Mouse (Mus musculus) lung, embryonic 14.5 days (tissue): ENCODE results near the gene Jsrp1. TPM values are rescaled to one million over a fixed set of nuclear protein-coding genes. Genes with fewer than 3 reads are reported as not detected.

Source experiments
- ATAC-seq: fragments of 200-750 bp; cut with Nextera tagmentation; 2 replicates; pipeline ENCODE4 v1.8.0; 2017; ENCODE audit warnings: mild to moderate bottlenecking, moderate TSS enrichment, moderate library complexity; ENCODE audit not compliant: insufficient read depth
- DNase-seq: peaks from one replicate; pipeline ENCODE4 v3.0.0-alpha.2; 2015
- H3K27ac ChIP-seq: fragments of 300-500 bp; sonication (generic); 2 replicates; pipeline ENCODE4 v1.5.1; 2014; ENCODE audit warnings: low read depth, mild to moderate bottlenecking, moderate library complexity
- H3K27me3 ChIP-seq: fragments of 300-500 bp; sonication (generic); 2 replicates; pipeline ENCODE4 v1.6.1; 2014; ENCODE audit warnings: low read length, control low read depth; ENCODE audit not compliant: insufficient read depth
- H3K36me3 ChIP-seq: fragments of 300-500 bp; sonication (generic); 2 replicates; pipeline ENCODE4 v1.6.1; 2014; ENCODE audit warnings: control low read depth; ENCODE audit not compliant: insufficient read depth
- H3K4me1 ChIP-seq: fragments of 300-500 bp; sonication (generic); 2 replicates; pipeline ENCODE4 v1.6.1; 2014; ENCODE audit warnings: antibody characterized with exemption, control low read depth; ENCODE audit not compliant: insufficient read depth
- H3K4me2 ChIP-seq: fragments of 300-500 bp; sonication (generic); 2 replicates; pipeline ENCODE4 v1.6.1; 2014; ENCODE audit warnings: mild to moderate bottlenecking
- H3K4me3 ChIP-seq: fragments of 300-500 bp; sonication (generic); 2 replicates; pipeline ENCODE4 v1.5.1; 2014; ENCODE audit warnings: low read depth, low read length
- H3K9ac ChIP-seq: fragments of 300-500 bp; sonication (generic); 2 replicates; pipeline ENCODE4 v1.6.1; 2014
- H3K9me3 ChIP-seq: fragments of 300-500 bp; sonication (generic); 2 replicates; pipeline ENCODE4 v1.6.1; 2016; ENCODE audit warnings: low read depth, low read length, control low read depth
- CTCF ChIP-seq: IDR thresholded peaks from 2 replicates; pipeline ENCODE4 v1.5.1; 2016; ENCODE audit warnings: antibody characterized with exemption, low read depth
- WGBS: fragments of 180-500 bp; shearing (Covaris S2); extraction: QIAGEN DNeasy Blood & Tissue Kit; methylation state at CpG from one replicate; pipeline ENCODE4 v1.1.7; 2014; 5-methylcytosine and 5-hydroxymethylcytosine counted together
- polyA plus RNA-seq: library from polyadenylated mRNA; unstranded; fragments of >200 nt; fragmentation: Nextera tagmentation; extraction: Ambion mirVana; gene quantifications from 2 replicates; pipeline ENCODE4 v1.2.1, GENCODE M21; 2014

The Jsrp1 gene
- polyA plus RNA-seq, 1 experiment from 2014 or later: 0.97 TPM

GRCm38 (mm10) chr10:80779565-80779964 lies 33.7 kb downstream of the Jsrp1 start:
- H3K36me3 ChIP-seq: peaks cover 100% of the 10 kb centered on the region
- H3K27me3 ChIP-seq: no peaks in the 10 kb centered on the region
- no peak overlapping the region for H3K27ac ChIP-seq
- no peak for TF ChIP-seq CTCF
- DNase-seq: no peak
- ATAC-seq: no peak
- H3K4me1 ChIP-seq: no peaks in the 10 kb centered on the region
- H3K9ac ChIP-seq: no peak overlapping the region
- no peak overlapping the region for H3K4me3 ChIP-seq
- no peaks in the 10 kb centered on the region for H3K9me3 ChIP-seq
- H3K4me2 ChIP-seq: no peak overlapping the region

- Histone ChIP-seq H3K27me3 (no peaks in the 10 kb centered on the region), H3K36me3 (peaks cover 99% of the 10 kb centered on the region), H3K4me3 (no peak overlapping the region), H3K9me3 (no peaks in the 10 kb centered on the region), H3K4me1 (no peaks in the 10 kb centered on the region), H3K27ac (no peak overlapping the region), H3K9ac (no peak overlapping the region), H3K4me2 (no peak overlapping the region)
- no peak for ATAC-seq
- WGBS: 89% methylated on average over 5 of the region's 5 CpGs
- TF ChIP-seq CTCF: no peak
- DNase-seq: no peak
These were observed 36.2 kb downstream of the Jsrp1 start for GRCm38 (mm10) chr10:80777123-80777522.

DNA sequence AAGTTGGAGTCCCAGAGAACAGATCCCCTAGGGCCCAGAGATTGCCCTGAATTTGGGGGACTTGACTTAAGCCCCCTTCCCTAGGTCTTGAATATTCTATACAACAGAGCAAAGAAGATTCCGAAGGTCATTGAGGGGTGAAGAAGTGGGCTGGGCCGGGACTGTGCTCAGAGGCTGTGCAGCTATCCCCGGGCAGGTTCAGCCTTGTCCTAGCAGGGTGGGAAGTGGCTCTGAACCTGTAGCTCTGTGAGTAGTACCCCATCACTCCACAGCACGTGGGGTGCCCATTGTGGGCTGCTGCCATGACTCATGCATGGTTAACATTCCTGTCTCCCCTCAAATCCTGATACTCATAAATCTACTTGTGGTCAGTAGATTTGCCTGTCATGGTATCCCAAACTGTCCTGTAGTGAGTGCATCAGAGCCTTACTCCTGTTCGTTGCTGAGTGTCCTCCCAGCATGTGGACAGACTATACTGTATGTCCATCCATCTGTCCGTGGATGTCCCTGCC lies 36.9 kb downstream of the Jsrp1 start:
- Histone ChIP-seq H3K27ac (no peak overlapping the region), H3K27me3 (no peaks in the 10 kb centered on the region), H3K9ac (no peak overlapping the region), H3K4me1 (no peaks in the 10 kb centered on the region), H3K4me3 (no peak overlapping the region), H3K9me3 (no peaks in the 10 kb centered on the region), H3K36me3 (peaks cover 99% of the 10 kb centered on the region), H3K4me2 (no peak overlapping the region)
- ATAC-seq: no peak
- TF ChIP-seq CTCF: no peak
- DNase-seq: no peak
- 83% methylated on average over 6 of the region's 6 CpGs for WGBS

GRCm38 (mm10) chr10:80775731-80776130 lies 37.6 kb downstream of the Jsrp1 start:
- TF ChIP-seq CTCF: no peak
- DNase-seq (no peak), ATAC-seq (no peak)
- Histone ChIP-seq H3K9me3 (no peaks in the 10 kb centered on the region), H3K9ac (no peak overlapping the region), H3K4me3 (no peak overlapping the region), H3K4me1 (no peaks in the 10 kb centered on the region), H3K36me3 (peaks cover 99% of the 10 kb centered on the region), H3K27ac (no peak overlapping the region), H3K27me3 (no peaks in the 10 kb centered on the region), H3K4me2 (no peak overlapping the region)
- WGBS: 83% methylated on average over 4 of the region's 4 CpGs

DNA sequence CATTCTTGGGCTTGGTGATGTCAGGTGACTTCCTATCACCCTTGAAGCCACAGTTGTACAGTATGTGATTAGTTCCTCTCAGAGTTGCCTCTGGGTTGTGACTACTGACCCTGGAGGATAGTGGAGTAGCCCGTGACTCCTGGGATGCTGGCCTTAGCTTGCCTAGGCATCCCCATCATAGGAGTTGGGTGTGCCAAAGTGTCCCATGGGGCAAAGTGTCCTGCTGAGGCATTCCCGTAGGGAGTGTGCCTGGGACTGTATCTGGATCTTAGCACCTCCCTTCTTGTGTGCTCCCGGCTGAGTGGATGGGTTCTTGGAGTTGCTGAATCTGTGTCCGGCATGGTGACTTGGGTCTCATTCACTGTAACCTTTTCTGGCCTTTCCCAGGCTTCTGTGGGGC lies 38.3 kb downstream of the Jsrp1 start:
- no peaks in the 10 kb centered on the region for H3K9me3 ChIP-seq
- WGBS: 86% methylated on average over 4 of the region's 4 CpGs
- TF ChIP-seq CTCF: no peak
- no peak overlapping the region for H3K9ac ChIP-seq
- H3K36me3 ChIP-seq: peaks cover 99% of the 10 kb centered on the region
- H3K4me1 ChIP-seq: no peaks in the 10 kb centered on the region
- no peaks in the 10 kb centered on the region for H3K27me3 ChIP-seq
- no peak for ATAC-seq
- H3K4me3 ChIP-seq: no peak overlapping the region
- DNase-seq: no peak
- no peak overlapping the region for H3K4me2 ChIP-seq
- H3K27ac ChIP-seq: no peak overlapping the region

GRCm38 (mm10) chr10:80774549-80774948 lies 38.7 kb downstream of the Jsrp1 start:
- ATAC-seq: peak; percentile 83
- no peaks in the 10 kb centered on the region for H3K27me3 ChIP-seq
- peak overlapping the region; percentile 0; the same call in 1 of the 2 replicates for H3K27ac ChIP-seq

GRCm38 (mm10) chr10:80773816-80774215 lies 39.5 kb downstream of the Jsrp1 start:
- Histone ChIP-seq H3K9ac (no peak overlapping the region), H3K9me3 (no peaks in the 10 kb centered on the region), H3K4me2 (no peak overlapping the region), H3K36me3 (peaks cover 97% of the 10 kb centered on the region), H3K27me3 (no peaks in the 10 kb centered on the region), H3K4me1 (no peaks in the 10 kb centered on the region), H3K4me3 (no peak overlapping the region), H3K27ac (peak overlapping the region; percentile 0; the same call in 1 of the 2 replicates)
- no peak for ATAC-seq
- TF ChIP-seq CTCF: no peak
- DNase-seq: no peak
- 78% methylated on average over 5 of the region's 5 CpGs for WGBS

More at GRCm38 (mm10) chr10:80774549-80774948, 38.7 kb downstream of the Jsrp1 start:
- DNase-seq: peak; percentile 81
- H3K9ac ChIP-seq: no peak overlapping the region
- no peaks in the 10 kb centered on the region for H3K4me1 ChIP-seq
- no peak overlapping the region for H3K4me2 ChIP-seq
- H3K9me3 ChIP-seq: no peaks in the 10 kb centered on the region
- WGBS: 42% methylated on average over 2 of the region's 2 CpGs
- H3K36me3 ChIP-seq: peaks cover 99% of the 10 kb centered on the region
- no peak overlapping the region for H3K4me3 ChIP-seq
- TF ChIP-seq CTCF: peak; percentile 89

- ATAC-seq: no peak
- Histone ChIP-seq H3K4me3 (no peak overlapping the region), H3K9me3 (no peaks in the 10 kb centered on the region), H3K27ac (no peak overlapping the region), H3K4me1 (no peaks in the 10 kb centered on the region), H3K9ac (no peak overlapping the region), H3K27me3 (no peaks in the 10 kb centered on the region), H3K36me3 (peaks cover 83% of the 10 kb centered on the region), H3K4me2 (no peak overlapping the region)
- no peak for TF ChIP-seq CTCF
- 82% methylated on average over 6 of the region's 6 CpGs for WGBS
- no peak for DNase-seq
These were observed 44.9 kb downstream of the Jsrp1 start for GRCm38 (mm10) chr10:80768365-80768764.
